Comparison of ENCODE assay signal across 14 mouse cellular contexts in genomic region chr5:23408106-23408505, GRCm38 (mm10). TPM values are rescaled to one million over a fixed set of nuclear protein-coding genes. Genes with fewer than 3 reads are reported as not detected.
A peak's percentile ranks its signal among the peaks of the same experiment; 100 is the strongest.
DNase-seq lines count a peak whose midpoint lies in the region; ATAC-seq and TF ChIP-seq lines count a peak whose summit lies in the region.
"Had no signal": no experiment of that assay in that cellular context is flagged by ENCODE, and none has a peak within 500 bp of the region (broad histone marks: within the 10 kb centered on the region; RNA-seq: fewer than 3 reads in every experiment).

No protein-coding gene starts in this region.

- ATAC-seq in hindbrain, embryonic 15.5 days (ENCODE audit: low FRiP score, low read depth) = no peak
- ATAC-seq in hindbrain, postnatal 0 days = no peak
- ATAC-seq in heart, postnatal 0 days (ENCODE audit: insufficient read depth, low read depth) = 0 out of 2 replicates have a peak, but pooled peaks have one; percentile 9
- ATAC-seq: forebrain, embryonic 13.5 days had no signal

- no peak for DNase-seq in hindbrain, postnatal 0 days (ENCODE audit: low spot score)
- DNase-seq in 3T3-L1 (ENCODE audit: low read depth, low spot score) = peak; percentile 70
- no peak for DNase-seq in heart, postnatal 0 days (ENCODE audit: low spot score)
- DNase-seq in thymus, postnatal 4 days = no peak
- DNase-seq in spleen, adult 18-20 months = no peak
- DNase-seq: cerebellum, postnatal 25 days; gastrocnemius, postnatal 25 days; lung, adult 18-20 months; thymus, postnatal 14 days had no signal

- peaks cover 26% of the 10 kb centered on the region for H3K4me1 ChIP-seq in hindbrain, embryonic 15.5 days (replicated peaks)
- peaks cover 21% of the 10 kb centered on the region; the same call in 1 of the 2 replicates for H3K4me1 ChIP-seq in hindbrain, postnatal 0 days (ENCODE audit: insufficient read depth, low read length)
- H3K4me1 ChIP-seq in ES-Bruce4 (ENCODE audit: control insufficient read depth, insufficient read depth, low read length) = peaks cover 10% of the 10 kb centered on the region
- H3K4me1 ChIP-seq in heart, postnatal 0 days (ENCODE audit: control insufficient read depth, insufficient read depth) = peaks cover 15% of the 10 kb centered on the region

- no peak overlapping the region for H3K4me3 ChIP-seq in hindbrain, embryonic 15.5 days
- no peak overlapping the region for H3K4me3 ChIP-seq in hindbrain, postnatal 0 days (ENCODE audit: low read length)
- no peak overlapping the region for H3K4me3 ChIP-seq in ES-Bruce4 (ENCODE audit: low read depth, low read length)
- H3K4me3 ChIP-seq in heart, postnatal 0 days (ENCODE audit: low read depth, low read length) = no peak overlapping the region
- H3K4me3 ChIP-seq: embryonic facial prominence, embryonic 13.5 days; forebrain, embryonic 13.5 days; kidney, embryonic 15.5 days had no signal

- no peaks in the 10 kb centered on the region for H3K9me3 ChIP-seq in hindbrain, embryonic 15.5 days
- no peaks in the 10 kb centered on the region for H3K9me3 ChIP-seq in hindbrain, postnatal 0 days (ENCODE audit: low read length)
- H3K9me3 ChIP-seq in ES-Bruce4 (replicated peaks; ENCODE audit: control insufficient read depth, insufficient read depth, low read length, poor library complexity, severe bottlenecking) = peaks cover 10% of the 10 kb centered on the region
- H3K9me3 ChIP-seq in heart, postnatal 0 days (replicated peaks; ENCODE audit: control insufficient read depth, low read length) = no peaks in the 10 kb centered on the region
- H3K9me3 ChIP-seq: embryonic facial prominence, embryonic 13.5 days; forebrain, embryonic 13.5 days; kidney, embryonic 15.5 days had no signal

- WGBS in hindbrain, embryonic 15.5 days = 70% methylated on average over 5 of the region's 5 CpGs
- 57% methylated on average over 5 of the region's 5 CpGs for WGBS in hindbrain, postnatal 0 days
- 50% methylated on average over 5 of the region's 5 CpGs for WGBS in heart, postnatal 0 days

- TF ChIP-seq POLR2A in ES-Bruce4 (IDR thresholded peaks at IDR 0.05; ENCODE audit: insufficient read depth, low read length) = no peak

- TF ChIP-seq EP300 in ES-Bruce4 (IDR thresholded peaks at IDR 0.05; ENCODE audit: insufficient read depth, low read depth, low read length) = no peak
- TF ChIP-seq EP300 in heart, postnatal 0 days (IDR thresholded peaks at IDR 0.05; ENCODE audit: low read depth) = no peak

- no peaks in the 10 kb centered on the region for H3K27me3 ChIP-seq in hindbrain, embryonic 15.5 days
- H3K27me3 ChIP-seq in hindbrain, postnatal 0 days (ENCODE audit: insufficient read depth, low read length) = no peaks in the 10 kb centered on the region
- no peaks in the 10 kb centered on the region for H3K27me3 ChIP-seq in ES-Bruce4 (ENCODE audit: control insufficient read depth, insufficient read depth, low read length, poor library complexity, severe bottlenecking)
- H3K27me3 ChIP-seq in heart, postnatal 0 days (ENCODE audit: control insufficient read depth, insufficient read depth, low read length) = no peaks in the 10 kb centered on the region
- H3K27me3 ChIP-seq: embryonic facial prominence, embryonic 13.5 days; forebrain, embryonic 13.5 days; kidney, embryonic 15.5 days had no signal

- peaks cover 6% of the 10 kb centered on the region; the same call in 1 of the 2 replicates for H3K36me3 ChIP-seq in hindbrain, embryonic 15.5 days
- H3K36me3 ChIP-seq in hindbrain, postnatal 0 days (ENCODE audit: insufficient read depth, low read length) = no peaks in the 10 kb centered on the region
- no peaks in the 10 kb centered on the region; the same call in 1 of the 2 replicates for H3K36me3 ChIP-seq in ES-Bruce4 (ENCODE audit: control insufficient read depth, insufficient read depth, low read length, poor library complexity, severe bottlenecking)
- H3K36me3 ChIP-seq in heart, postnatal 0 days (replicated peaks; ENCODE audit: control insufficient read depth, insufficient read depth, low read length) = 0 out of 2 replicates have a peak, but pooled peaks cover 5% of the 10 kb centered on the region

- no peak overlapping the region for H3K9ac ChIP-seq in hindbrain, embryonic 15.5 days
- H3K9ac ChIP-seq in hindbrain, postnatal 0 days (replicated peaks; ENCODE audit: low read length) = no peak overlapping the region
- no peak overlapping the region for H3K9ac ChIP-seq in ES-Bruce4 (ENCODE audit: low read depth, poor library complexity, severe bottlenecking)
- no peak overlapping the region for H3K9ac ChIP-seq in heart, postnatal 0 days (replicated peaks; ENCODE audit: low read depth, low read length)
- H3K9ac ChIP-seq: embryonic facial prominence, embryonic 13.5 days; forebrain, embryonic 13.5 days; kidney, embryonic 15.5 days had no signal

- 0 out of 2 replicates have a peak overlapping the region, but pooled peaks have one; percentile 33 for H3K27ac ChIP-seq in hindbrain, embryonic 15.5 days (replicated peaks)
- no peak overlapping the region for H3K27ac ChIP-seq in hindbrain, postnatal 0 days
- peak overlapping the region; percentile 81 for H3K27ac ChIP-seq in ES-Bruce4 (ENCODE audit: insufficient read depth, low read length)
- peak overlapping the region; percentile 39; the same call in 1 of the 2 replicates for H3K27ac ChIP-seq in heart, postnatal 0 days (ENCODE audit: low read depth)
- H3K27ac ChIP-seq: embryonic facial prominence, embryonic 13.5 days; forebrain, embryonic 13.5 days; kidney, embryonic 15.5 days had no signal

- no peak for TF ChIP-seq CTCF in hindbrain, postnatal 0 days (IDR thresholded peaks at IDR 0.05; ENCODE audit: low read depth)
- TF ChIP-seq CTCF in ES-Bruce4 (IDR thresholded peaks at IDR 0.05; ENCODE audit: low read depth, low read length) = no peak
- no peak for TF ChIP-seq CTCF in heart, postnatal 0 days (IDR thresholded peaks at IDR 0.05; ENCODE audit: low read depth)

- H3K4me2 ChIP-seq in hindbrain, embryonic 15.5 days = no peak overlapping the region
- H3K4me2 ChIP-seq in hindbrain, postnatal 0 days (ENCODE audit: low read depth, low read length) = no peak overlapping the region
- H3K4me2 ChIP-seq in heart, postnatal 0 days (ENCODE audit: low read depth, low read length) = no peak overlapping the region
- H3K4me2 ChIP-seq: embryonic facial prominence, embryonic 13.5 days; forebrain, embryonic 13.5 days; kidney, embryonic 15.5 days had no signal

RNA-seq across cellular contexts. Expression of gene Kmt2e, which starts 26.1 kb away (rescaled TPM):
- polyA plus RNA-seq in hindbrain, embryonic 15.5 days (2015; fragmentation: Nextera tagmentation; extraction: Ambion mirVana) = 146 and 152 TPM in 2 replicates
- 44.7 and 51.2 TPM in 2 replicates for total RNA-seq in hindbrain, postnatal 0 days (2014; rRNA removed)
- 119 and 124 TPM in 2 replicates for polyA plus RNA-seq in hindbrain, postnatal 0 days (2015; fragmentation: Nextera tagmentation; extraction: Ambion mirVana)
- polyA plus RNA-seq in ES-Bruce4 (2011; ENCODE audit: insufficient read depth, insufficient read length, low read depth, missing spikeins) = 36.5 and 40.3 TPM in 2 replicates
- total RNA-seq in heart, postnatal 0 days (2014; rRNA removed; ENCODE audit: low replicate concordance) = 31.4 and 34.5 TPM in 2 replicates
- 55.0 and 55.4 TPM in 2 replicates for polyA plus RNA-seq in heart, postnatal 0 days (2015; fragmentation: Nextera tagmentation; extraction: Ambion mirVana)
